Mouse (Mus musculus): Measurements from ENCODE around the gene Ppm1h.
A peak's percentile ranks its signal among the peaks of the same experiment; 100 is the strongest.
"Not testable (repeated sequence)": the region's sequence is repeated elsewhere in the genome, so short reads cannot be mapped to it uniquely, and the experiment has no call there.

Ppm1h gene

GRCm38 (mm10) chr10:122931851-122932550, 253.4 kb downstream of the Ppm1h start:
- DNase-seq (ENCODE audit: low read depth), result no peak

GRCm38 (mm10) chr10:122933053-122933838, 254.7 kb downstream of the Ppm1h start:
- DNase-seq (ENCODE audit: low read depth), result no peak

GRCm38 (mm10) chr10:122935406-122935805, 256.8 kb downstream of the Ppm1h start:
- not testable (repeated sequence) for DNase-seq (ENCODE audit: low read depth)

- DNase-seq (ENCODE audit: low read depth), result not testable (repeated sequence)
Observed at GRCm38 (mm10) chr10:122937380-122937779, 258.8 kb downstream of the Ppm1h start.

GRCm38 (mm10) chr10:122939546-122939945, 261.0 kb downstream of the Ppm1h start:
- no peak for DNase-seq (ENCODE audit: low read depth)

GRCm38 (mm10) chr10:122942771-122943170, 264.2 kb downstream of the Ppm1h start:
- no peak for DNase-seq (ENCODE audit: low read depth)

- DNase-seq (ENCODE audit: low read depth), result no peak
Observed at GRCm38 (mm10) chr10:122943824-122944223, 265.3 kb downstream of the Ppm1h start.

GRCm38 (mm10) chr10:122944888-122945287, 266.3 kb downstream of the Ppm1h start:
- no peak for DNase-seq (ENCODE audit: low read depth)

GRCm38 (mm10) chr10:122950966-122951365, 272.4 kb downstream of the Ppm1h start:
- DNase-seq (ENCODE audit: low read depth), result no peak

GRCm38 (mm10) chr10:122953576-122953975, 275.0 kb downstream of the Ppm1h start:
- no peak for DNase-seq (ENCODE audit: low read depth)

GRCm38 (mm10) chr10:122957918-122958317, 279.4 kb downstream of the Ppm1h start:
- DNase-seq (ENCODE audit: low read depth), result no peak

GRCm38 (mm10) chr10:122958699-122959098, 280.1 kb downstream of the Ppm1h start:
- DNase-seq (ENCODE audit: low read depth), result no peak

- DNase-seq (ENCODE audit: low read depth), result no peak
Observed at GRCm38 (mm10) chr10:122960216-122960615, 281.7 kb downstream of the Ppm1h start.

GRCm38 (mm10) chr10:122960738-122961137, 282.2 kb downstream of the Ppm1h start:
- no peak for DNase-seq (ENCODE audit: low read depth)

GRCm38 (mm10) chr10:122961494-122961893, 282.9 kb downstream of the Ppm1h start:
- no peak for DNase-seq (ENCODE audit: low read depth)

- DNase-seq (ENCODE audit: low read depth), result no peak
Observed at GRCm38 (mm10) chr10:122962651-122963050, 284.1 kb downstream of the Ppm1h start.

- DNase-seq (ENCODE audit: low read depth), result no peak
Observed at GRCm38 (mm10) chr10:122963463-122964240, 285.1 kb downstream of the Ppm1h start.

- no peak for DNase-seq (ENCODE audit: low read depth)
Observed at GRCm38 (mm10) chr10:122964241-122964636, 285.7 kb downstream of the Ppm1h start.

- DNase-seq (ENCODE audit: low read depth), result not testable (repeated sequence)
Observed at GRCm38 (mm10) chr10:122965650-122966049, 287.1 kb downstream of the Ppm1h start.

GRCm38 (mm10) chr10:122966421-122966820, 287.9 kb downstream of the Ppm1h start:
- DNase-seq (ENCODE audit: low read depth), result no peak

- no peak for DNase-seq (ENCODE audit: low read depth)
Observed at GRCm38 (mm10) chr10:122970188-122970587, 291.6 kb downstream of the Ppm1h start.

GRCm38 (mm10) chr10:122973241-122973640, 294.7 kb downstream of the Ppm1h start:
- DNase-seq (ENCODE audit: low read depth), result no peak

- peak; percentile 36 for DNase-seq (ENCODE audit: low read depth)
Observed at GRCm38 (mm10) chr10:122976038-122976437, 297.5 kb downstream of the Ppm1h start.
